Mouse (Mus musculus) T-cell, adult 66 days (primary cell): Measurements from ENCODE around the gene Rpl28. TPM values are rescaled to one million over a fixed set of nuclear protein-coding genes. Genes with fewer than 3 reads are reported as not detected.

Experiments used
- total RNA-seq, 2 experiments: library from RNA; stranded (reverse); gene quantifications; 3 replicates in 1 of 2; 4 replicates in 1 of 2; pipeline ENCODE4 v1.2.4; 2023

Gene Rpl28
- 1,000 to 10,000 TPM; 2,356 to 2,505 TPM for total RNA-seq

GRCm38 (mm10) chr7:4792278-4793212, at the start of gene Rpl28:
Rpl28 (plus strand) TSS chr7:4792874.

GRCm38 (mm10) chr7:4752821-4753570, 39.7 kb upstream of the Rpl28 start, which contains the start of gene Cox6b2:
Cox6b2 (minus strand) TSS chr7:4753094.

GRCm38 (mm10) chr7:4771202-4771601, 21.5 kb upstream of the Rpl28 start, which contains the start of gene Fam71e2:
Fam71e2 (minus strand) TSS chr7:4771302.

GRCm38 (mm10) chr7:4782759-4783158, 9.9 kb upstream of the Rpl28 start, which contains the start of the genes Il11 and Tmem190:
Il11 (minus strand) TSS chr7:4782859.
Tmem190 (plus strand) TSS chr7:4782937.

GRCm38 (mm10) chr7:4789436-4789935, 3.2 kb upstream of the Rpl28 start, which contains the start of gene Tmem238:
Tmem238 (minus strand) TSS chr7:4789656.

GRCm38 (mm10) chr7:4812303-4813104, 19.8 kb downstream of the Rpl28 start, which contains the start of gene Ube2s:
Ube2s (minus strand) TSS chr7:4812590.

GRCm38 (mm10) chr7:4844245-4844916, 51.7 kb downstream of the Rpl28 start, which contains the start of gene Shisa7:
Shisa7 (minus strand) TSS chr7:4844696.

Other genes starting within 250 kb of the Rpl28 start
- under 1 TPM in 1 of 2 experiments, not detected in 1; 0.83 TPM for gene Syt5, start 245.3 kb upstream of the Rpl28 start, total RNA-seq
- gene Ptprh, start 188.8 kb upstream of the Rpl28 start, total RNA-seq: not detected
- gene Tmem86b, start 161.5 kb upstream of the Rpl28 start, total RNA-seq: 10 to 100 TPM; 56.1 to 82.6 TPM
- 100 to 1,000 TPM; 269 to 275 TPM for gene Ppp6r1, start 133.9 kb upstream of the Rpl28 start, total RNA-seq
- 10 to 100 TPM; 56.0 to 66.8 TPM for gene Hspbp1, start 107.8 kb upstream of the Rpl28 start, total RNA-seq
- gene Brsk1, start 102.3 kb upstream of the Rpl28 start, total RNA-seq: not detected
- gene Tmem150b, start 67.6 kb upstream of the Rpl28 start, total RNA-seq: under 1 TPM; 0.21 to 0.76 TPM
- gene Kmt5c, start 52.8 kb upstream of the Rpl28 start, total RNA-seq: 10 to 100 TPM; 66.9 to 85.4 TPM
- gene Cox6b2, start 39.8 kb upstream of the Rpl28 start, total RNA-seq: 1 to 10 TPM; 2.1 to 4.0 TPM
- gene Fam71e2, start 21.6 kb upstream of the Rpl28 start, total RNA-seq: not detected
- not detected for gene Il11, start 10.0 kb upstream of the Rpl28 start, total RNA-seq
- not detected for gene Tmem190, start 9.9 kb upstream of the Rpl28 start, total RNA-seq
- 1 to 10 TPM; 1.4 to 2.7 TPM for gene Tmem238, start 3.2 kb upstream of the Rpl28 start, total RNA-seq
- 100 to 1,000 TPM; 160 to 166 TPM for gene Ube2s, start 19.7 kb downstream of the Rpl28 start, total RNA-seq
- gene Shisa7, start 51.8 kb downstream of the Rpl28 start, total RNA-seq: under 1 TPM; 0.23 to 0.36 TPM
- gene Isoc2b, start 77.4 kb downstream of the Rpl28 start, total RNA-seq: 1 to 10 TPM; 4.1 to 4.2 TPM
- 10 to 100 TPM; 10.4 to 13.5 TPM for gene Isoc2a, start 84.3 kb downstream of the Rpl28 start, total RNA-seq
- not detected for gene Gm36210, start 113.6 kb downstream of the Rpl28 start, total RNA-seq
- 10 to 100 TPM; 30.9 to 32.3 TPM for gene Zfp628, start 122.3 kb downstream of the Rpl28 start, total RNA-seq
- 10 to 100 TPM; 10.5 to 10.7 TPM for gene Nat14, start 129.2 kb downstream of the Rpl28 start, total RNA-seq
- gene Ssc5d, start 132.9 kb downstream of the Rpl28 start, total RNA-seq: 1 to 10 TPM in 1 of 2 experiments, under 1 TPM in 1; 0.73 to 1.3 TPM
- gene Sbk2, start 171.5 kb downstream of the Rpl28 start, total RNA-seq: 1 to 10 TPM in 1 of 2 experiments, not detected in 1; 1.4 TPM
- gene Sbk3, start 178.3 kb downstream of the Rpl28 start, total RNA-seq: not detected
- gene Zfp579, start 203.3 kb downstream of the Rpl28 start, total RNA-seq: 10 to 100 TPM; 33.7 to 35.1 TPM
- 10 to 100 TPM; 16.2 to 17.2 TPM for gene Zfp524, start 221.5 kb downstream of the Rpl28 start, total RNA-seq
- 10 to 100 TPM; 49.3 to 54.1 TPM for gene Fiz1, start 221.8 kb downstream of the Rpl28 start, total RNA-seq
- gene Gm44973, start 222.6 kb downstream of the Rpl28 start, total RNA-seq: not detected
- gene Zfp865, start 227.5 kb downstream of the Rpl28 start, total RNA-seq: 10 to 100 TPM; 56.0 to 56.5 TPM
- 1 to 10 TPM in 1 of 2 experiments, not detected in 1; 1.2 TPM for gene Ccdc106, start 227.7 kb downstream of the Rpl28 start, total RNA-seq
- under 1 TPM in 1 of 2 experiments, not detected in 1; 0.55 TPM for gene 4632433K11Rik, start 241.2 kb downstream of the Rpl28 start, total RNA-seq
- 1 to 10 TPM; 5.9 TPM for gene Zfp784, start 245.6 kb downstream of the Rpl28 start, total RNA-seq